Mouse (Mus musculus): Measurements from ENCODE around the gene B4galt3. TPM values are rescaled to one million over a fixed set of nuclear protein-coding genes. Genes with fewer than 3 reads are reported as not detected.

The B4galt3 gene
- total and polyA plus RNA-seq, 2 experiments from 2014 or later = 28.9 to 34.3 TPM

- Histone ChIP-seq H3K4me1 (ENCODE audit: control insufficient read depth, insufficient read depth) (peaks cover 7% of the 10 kb centered on the region), H3K9me3 (replicated peaks; ENCODE audit: control insufficient read depth, low read length) (no peaks in the 10 kb centered on the region), H3K9ac (replicated peaks; ENCODE audit: low read depth, low read length) (peak overlapping the region; percentile 58), H3K4me2 (ENCODE audit: low read depth, low read length) (peak overlapping the region; percentile 78), H3K27me3 (ENCODE audit: control insufficient read depth, insufficient read depth, low read length) (no peaks in the 10 kb centered on the region), H3K4me3 (ENCODE audit: low read depth, low read length) (peak overlapping the region; percentile 69), H3K36me3 (replicated peaks; ENCODE audit: control insufficient read depth, insufficient read depth, low read length) (peaks cover 51% of the 10 kb centered on the region), H3K27ac (ENCODE audit: low read depth) (peak overlapping the region; percentile 83)
- TF ChIP-seq CTCF (IDR thresholded peaks at IDR 0.05; ENCODE audit: low read depth) (peak; percentile 65), EP300 (IDR thresholded peaks at IDR 0.05; ENCODE audit: low read depth) (no peak)
- peak; percentile 76 for DNase-seq (ENCODE audit: low spot score)
- ATAC-seq (ENCODE audit: insufficient read depth, low read depth) = peak; percentile 62
- WGBS = 0% methylated on average over 10 of the region's 10 CpGs
Observed at GRCm38 (mm10) chr1:171281528-171281923, 11.4 kb downstream of the B4galt3 start.

- Histone ChIP-seq H3K36me3 (replicated peaks; ENCODE audit: control insufficient read depth, insufficient read depth, low read length) (peaks cover 44% of the 10 kb centered on the region), H3K27me3 (ENCODE audit: control insufficient read depth, insufficient read depth, low read length) (no peaks in the 10 kb centered on the region), H3K9ac (replicated peaks; ENCODE audit: low read depth, low read length) (no peak overlapping the region), H3K4me2 (ENCODE audit: low read depth, low read length) (peak overlapping the region; percentile 78), H3K4me3 (ENCODE audit: low read depth, low read length) (no peak overlapping the region; the same call in 1 of the 2 replicates), H3K9me3 (replicated peaks; ENCODE audit: control insufficient read depth, low read length) (no peaks in the 10 kb centered on the region), H3K4me1 (ENCODE audit: control insufficient read depth, insufficient read depth) (peaks cover 14% of the 10 kb centered on the region), H3K27ac (ENCODE audit: low read depth) (peak overlapping the region; percentile 83; the same call in 1 of the 2 replicates)
- WGBS = 75% methylated on average over 18 of the region's 18 CpGs
- DNase-seq (ENCODE audit: low spot score) = no peak
- no peak for TF ChIP-seq CTCF (IDR thresholded peaks at IDR 0.05; ENCODE audit: low read depth)
- no peak for TF ChIP-seq EP300 (IDR thresholded peaks at IDR 0.05; ENCODE audit: low read depth)
- no peak for ATAC-seq (ENCODE audit: insufficient read depth, low read depth)
Observed at GRCm38 (mm10) chr1:171282086-171282805, 12.1 kb downstream of the B4galt3 start.

- no peak overlapping the region for H3K4me2 ChIP-seq (ENCODE audit: low read depth, low read length)
- ATAC-seq (ENCODE audit: insufficient read depth, low read depth) (no peak), DNase-seq (ENCODE audit: low spot score) (no peak)
- no peak overlapping the region for H3K4me3 ChIP-seq (ENCODE audit: low read depth, low read length)
- 91% methylated on average over 18 of the region's 18 CpGs for WGBS
- peaks cover 14% of the 10 kb centered on the region for H3K4me1 ChIP-seq (ENCODE audit: control insufficient read depth, insufficient read depth)
- peaks cover 32% of the 10 kb centered on the region for H3K36me3 ChIP-seq (replicated peaks; ENCODE audit: control insufficient read depth, insufficient read depth, low read length)
- no peak overlapping the region for H3K9ac ChIP-seq (replicated peaks; ENCODE audit: low read depth, low read length)
- no peaks in the 10 kb centered on the region for H3K9me3 ChIP-seq (replicated peaks; ENCODE audit: control insufficient read depth, low read length)
- no peak overlapping the region for H3K27ac ChIP-seq (ENCODE audit: low read depth)
- TF ChIP-seq EP300 (IDR thresholded peaks at IDR 0.05; ENCODE audit: low read depth) (no peak), CTCF (IDR thresholded peaks at IDR 0.05; ENCODE audit: low read depth) (no peak)
- H3K27me3 ChIP-seq (ENCODE audit: control insufficient read depth, insufficient read depth, low read length) = no peaks in the 10 kb centered on the region
Observed at GRCm38 (mm10) chr1:171283188-171284160, 13.3 kb downstream of the B4galt3 start.

- 89% methylated on average over 15 of the region's 15 CpGs for WGBS
- H3K4me1 ChIP-seq (ENCODE audit: control insufficient read depth, insufficient read depth) = peaks cover 14% of the 10 kb centered on the region
- no peak for DNase-seq (ENCODE audit: low spot score)
- H3K27me3 ChIP-seq (ENCODE audit: control insufficient read depth, insufficient read depth, low read length) = no peaks in the 10 kb centered on the region
- no peak overlapping the region for H3K27ac ChIP-seq (ENCODE audit: low read depth)
- H3K36me3 ChIP-seq (replicated peaks; ENCODE audit: control insufficient read depth, insufficient read depth, low read length) = peaks cover 38% of the 10 kb centered on the region
- no peak overlapping the region for H3K4me2 ChIP-seq (ENCODE audit: low read depth, low read length)
- no peak overlapping the region for H3K9ac ChIP-seq (replicated peaks; ENCODE audit: low read depth, low read length)
- no peak overlapping the region for H3K4me3 ChIP-seq (ENCODE audit: low read depth, low read length)
- TF ChIP-seq EP300 (IDR thresholded peaks at IDR 0.05; ENCODE audit: low read depth) = no peak
- no peak for TF ChIP-seq CTCF (IDR thresholded peaks at IDR 0.05; ENCODE audit: low read depth)
- no peaks in the 10 kb centered on the region for H3K9me3 ChIP-seq (replicated peaks; ENCODE audit: control insufficient read depth, low read length)
- ATAC-seq (ENCODE audit: insufficient read depth, low read depth) = no peak
Observed at GRCm38 (mm10) chr1:171284491-171284890, 14.4 kb downstream of the B4galt3 start.

GRCm38 (mm10) chr1:171285096-171285892 is 15.2 kb downstream of the B4galt3 start:
- Histone ChIP-seq H3K9ac (replicated peaks; ENCODE audit: low read depth, low read length) (no peak overlapping the region), H3K4me1 (ENCODE audit: control insufficient read depth, insufficient read depth) (peaks cover 8% of the 10 kb centered on the region), H3K27me3 (ENCODE audit: control insufficient read depth, insufficient read depth, low read length) (no peaks in the 10 kb centered on the region), H3K4me3 (ENCODE audit: low read depth, low read length) (no peak overlapping the region), H3K4me2 (ENCODE audit: low read depth, low read length) (no peak overlapping the region), H3K27ac (ENCODE audit: low read depth) (no peak overlapping the region), H3K9me3 (replicated peaks; ENCODE audit: control insufficient read depth, low read length) (no peaks in the 10 kb centered on the region), H3K36me3 (replicated peaks; ENCODE audit: control insufficient read depth, insufficient read depth, low read length) (peaks cover 44% of the 10 kb centered on the region)
- WGBS = 80% methylated on average over 20 of the region's 20 CpGs
- no peak for ATAC-seq (ENCODE audit: insufficient read depth, low read depth)
- DNase-seq (ENCODE audit: low spot score) = no peak
- TF ChIP-seq CTCF (IDR thresholded peaks at IDR 0.05; ENCODE audit: low read depth) (no peak), EP300 (IDR thresholded peaks at IDR 0.05; ENCODE audit: low read depth) (no peak)
